Mouse (Mus musculus) 416B (cell line): ENCODE measurements around the gene Map4k3.

Experiments
- DNase-seq: peaks from one replicate; pipeline ENCODE4 v3.0.0; 2011; ENCODE audit warnings: low read depth

Gene Map4k3

GRCm38 (mm10) chr17:80683821-80684576 is 44.3 kb downstream of the Map4k3 start:
- peak; percentile 19 for DNase-seq

- no peak for DNase-seq
These were observed 45.2 kb downstream of the Map4k3 start for GRCm38 (mm10) chr17:80683041-80683440.

- no peak for DNase-seq
These were observed 50.1 kb downstream of the Map4k3 start for GRCm38 (mm10) chr17:80678190-80678589.

GRCm38 (mm10) chr17:80676859-80677535 is 51.3 kb downstream of the Map4k3 start:
- DNase-seq: no peak

- DNase-seq: no peak
These were observed 52.1 kb downstream of the Map4k3 start for GRCm38 (mm10) chr17:80676211-80676610.

- no peak for DNase-seq
These were observed 57.9 kb downstream of the Map4k3 start for GRCm38 (mm10) chr17:80670395-80670794.

GRCm38 (mm10) chr17:80663623-80664022 is 64.7 kb downstream of the Map4k3 start:
- no peak for DNase-seq

GRCm38 (mm10) chr17:80662836-80663620 is 65.3 kb downstream of the Map4k3 start:
- no peak for DNase-seq

GRCm38 (mm10) chr17:80661896-80662295 is 66.4 kb downstream of the Map4k3 start:
- no peak for DNase-seq

GRCm38 (mm10) chr17:80660707-80661380 is 67.4 kb downstream of the Map4k3 start:
- no peak for DNase-seq

- DNase-seq: no peak
These were observed 68.1 kb downstream of the Map4k3 start for GRCm38 (mm10) chr17:80660234-80660633.

GRCm38 (mm10) chr17:80659821-80660220 is 68.5 kb downstream of the Map4k3 start:
- no peak for DNase-seq

- DNase-seq: no peak
These were observed 74.0 kb downstream of the Map4k3 start for GRCm38 (mm10) chr17:80654323-80654722.

- DNase-seq: no peak
These were observed 75.5 kb downstream of the Map4k3 start for GRCm38 (mm10) chr17:80652740-80653139.

GRCm38 (mm10) chr17:80646843-80647242 is 81.4 kb downstream of the Map4k3 start:
- no peak for DNase-seq

GRCm38 (mm10) chr17:80646131-80646530 is 82.2 kb downstream of the Map4k3 start:
- no peak for DNase-seq

- DNase-seq: no peak
These were observed 82.6 kb downstream of the Map4k3 start for GRCm38 (mm10) chr17:80645694-80646034.

- DNase-seq: no peak
These were observed 83.1 kb downstream of the Map4k3 start for GRCm38 (mm10) chr17:80644983-80645693.

GRCm38 (mm10) chr17:80644567-80644966 is 83.7 kb downstream of the Map4k3 start:
- no peak for DNase-seq

GRCm38 (mm10) chr17:80638121-80638520 is 90.2 kb downstream of the Map4k3 start:
- no peak for DNase-seq

GRCm38 (mm10) chr17:80635794-80636193 is 92.5 kb downstream of the Map4k3 start:
- DNase-seq: no peak

- no peak for DNase-seq
These were observed 95.4 kb downstream of the Map4k3 start for GRCm38 (mm10) chr17:80632846-80633245.
